Mouse (Mus musculus) brain, embryonic 14.5 days (tissue): ENCODE measurements around the gene Med13l.
A peak's percentile ranks its signal among the peaks of the same experiment; 100 is the strongest.

ENCODE experiments used
- CTCF ChIP-seq: fragments of 200-500 bp; IDR thresholded peaks from 2 replicates; pipeline ENCODE4 v1.5.1; 2012; ENCODE audit warnings: inconsistent platforms, mild to moderate bottlenecking, moderate library complexity, borderline replicate concordance; ENCODE audit not compliant: insufficient read depth, insufficient read length; ENCODE audit errors: extremely low read depth
- POLR2A ChIP-seq: fragments of 200-500 bp; IDR thresholded peaks from 2 replicates; pipeline ENCODE4 v1.6.1; 2012; ENCODE audit warnings: mild to moderate bottlenecking, inconsistent platforms, borderline replicate concordance; ENCODE audit not compliant: poor library complexity, insufficient read depth, insufficient read length, severe bottlenecking; ENCODE audit errors: extremely low read depth

DNA sequence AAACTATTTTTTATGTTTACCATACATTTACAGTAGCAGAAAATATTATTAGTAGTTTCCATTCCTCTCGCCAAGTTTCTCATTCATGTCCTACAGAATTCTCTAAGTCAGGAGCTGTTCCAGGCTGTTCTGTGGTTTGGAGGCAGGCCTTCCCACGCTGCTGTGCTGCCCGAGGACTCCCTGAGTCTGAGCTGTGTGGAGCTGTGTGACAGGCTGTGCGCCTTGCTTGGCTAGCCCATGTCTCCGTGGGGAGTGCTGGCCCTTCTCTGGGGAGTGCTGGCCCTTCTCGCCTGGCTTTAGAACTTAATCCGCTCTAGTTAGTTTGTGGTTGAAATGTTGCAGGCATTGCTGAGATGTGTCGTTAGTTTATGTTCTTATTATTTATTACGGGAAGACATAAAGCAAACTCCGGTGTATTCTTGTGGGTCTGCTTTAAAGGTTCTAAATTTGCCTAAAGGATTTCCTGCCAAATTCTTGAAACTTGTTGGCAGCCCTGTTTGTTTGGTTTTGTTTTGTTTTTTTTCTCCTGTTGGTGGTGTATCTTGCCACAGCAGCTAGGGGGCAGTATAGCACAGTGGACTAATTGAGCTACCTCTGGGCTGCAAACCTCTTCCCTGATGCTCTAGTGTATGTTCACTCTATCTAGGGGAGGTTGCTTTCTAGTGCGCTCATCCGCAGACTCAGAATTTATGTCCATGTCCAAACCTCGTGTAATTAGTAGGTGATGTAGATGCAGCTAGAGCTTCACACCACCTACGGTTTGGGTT, 34.2 kb downstream of the Med13l start:
- TF ChIP-seq CTCF (peak; percentile 72; the same call in 1 of the 2 replicates), POLR2A (no peak)
